Mouse (Mus musculus) liver, embryonic 13.5 days (tissue): ENCODE results near the gene Sema5b. TPM values are rescaled to one million over a fixed set of nuclear protein-coding genes. Genes with fewer than 3 reads are reported as not detected.
A peak's percentile ranks its signal among the peaks of the same experiment; 100 is the strongest.

Source experiments
- ATAC-seq: fragments of 200-750 bp; cut with Nextera tagmentation; 2 replicates; pipeline ENCODE4 v1.8.0; 2017; ENCODE audit warnings: low read depth, mild to moderate bottlenecking, moderate number of reproducible peaks, moderate library complexity
- DNase-seq: peaks from one replicate; pipeline ENCODE4 v3.0.0; 2022
- H3K27ac ChIP-seq: fragments of 300-500 bp; sonication (generic); 2 replicates; pipeline ENCODE4 v1.5.1; 2015; ENCODE audit warnings: moderate library complexity, mild to moderate bottlenecking, inconsistent platforms
- H3K27me3 ChIP-seq: fragments of 300-500 bp; sonication (generic); 2 replicates; pipeline ENCODE4 v1.6.1; 2015; ENCODE audit warnings: mild to moderate bottlenecking, inconsistent platforms
- H3K36me3 ChIP-seq: fragments of 300-500 bp; sonication (generic); 2 replicates; pipeline ENCODE4 v1.6.1; 2015; ENCODE audit warnings: mild to moderate bottlenecking, inconsistent platforms
- H3K4me1 ChIP-seq: fragments of 300-500 bp; sonication (generic); replicated peaks from 2 replicates; pipeline ENCODE4 v1.6.1; 2015; ENCODE audit warnings: inconsistent platforms
- H3K4me2 ChIP-seq: fragments of 300-500 bp; sonication (generic); 2 replicates; pipeline ENCODE4 v1.6.1; 2015; ENCODE audit warnings: inconsistent platforms, mild to moderate bottlenecking, moderate library complexity
- H3K4me3 ChIP-seq: fragments of 300-500 bp; sonication (generic); replicated peaks from 2 replicates; pipeline ENCODE4 v1.5.1; 2015; ENCODE audit warnings: mild to moderate bottlenecking, inconsistent platforms
- H3K9ac ChIP-seq: fragments of 300-500 bp; sonication (generic); 2 replicates; pipeline ENCODE4 v1.6.1; 2015; ENCODE audit warnings: mild to moderate bottlenecking, inconsistent platforms
- H3K9me3 ChIP-seq: fragments of 300-500 bp; sonication (generic); replicated peaks from 2 replicates; pipeline ENCODE4 v1.6.1; 2016; ENCODE audit warnings: inconsistent platforms
- WGBS: fragments of 180-500 bp; shearing (Covaris S2); methylation state at CpG from one replicate; pipeline ENCODE4 v1.1.7; 2015; ENCODE audit not compliant: insufficient replicate concordance; 5-methylcytosine and 5-hydroxymethylcytosine counted together
- polyA plus RNA-seq: library from polyadenylated mRNA; unstranded; fragments of >200 nt; fragmentation: Nextera tagmentation; extraction: Ambion mirVana; gene quantifications from 2 replicates; pipeline ENCODE4 v1.2.1, GENCODE M21; 2015

The Sema5b gene
- 0.12 and 0.14 TPM in 2 replicates for polyA plus RNA-seq

DNA sequence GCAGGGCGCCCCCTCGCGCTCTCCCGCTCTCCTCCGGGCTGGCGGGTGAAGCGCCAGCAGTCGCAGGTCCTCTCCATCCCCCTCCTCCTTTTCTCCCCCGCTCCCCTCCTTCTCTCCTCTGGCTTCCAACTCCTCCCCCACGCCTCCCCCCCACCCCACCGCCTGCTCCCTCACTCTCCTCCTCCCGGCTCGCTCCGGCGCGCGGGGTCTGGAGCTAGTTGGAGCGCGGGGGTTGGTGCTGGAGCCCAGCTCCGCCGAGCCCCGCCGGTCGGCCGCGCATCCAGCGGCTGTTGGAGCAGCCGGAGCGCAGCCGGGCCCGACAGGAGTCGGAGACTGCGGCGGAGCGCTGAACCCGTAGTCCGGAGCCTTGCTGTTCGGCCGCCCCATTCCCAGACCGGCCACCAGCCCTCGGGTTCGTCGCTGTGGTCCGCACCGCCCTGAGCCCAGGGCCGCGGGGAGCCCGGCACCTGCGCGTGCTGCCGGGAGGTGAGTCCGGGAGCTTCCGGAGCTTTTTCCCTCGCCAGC lies at the start of gene Sema5b:
Sema5b (plus strand) TSS at position 29 of the 525 bp plus-strand sequence.
- Histone ChIP-seq H3K27me3 (peaks cover 82% of the 10 kb centered on the region), H3K36me3 (no peaks in the 10 kb centered on the region), H3K27ac (no peak within 1 kb of the TSS), H3K4me2 (peak within 1 kb of the TSS; percentile 64), H3K9me3 (no peaks in the 10 kb centered on the region), H3K4me1 (0 out of 2 replicates have a peak, but pooled peaks cover 4% of the 10 kb centered on the region), H3K9ac (no peak within 1 kb of the TSS), H3K4me3 (peak within 1 kb of the TSS; percentile 46)
- ATAC-seq, result no peak
- DNase-seq, result no peak
- under 1% methylated on average over 50 of the region's 54 CpGs for WGBS

- Histone ChIP-seq H3K36me3 (no peaks in the 10 kb centered on the region), H3K4me1 (no peaks in the 10 kb centered on the region), H3K9ac (no peak overlapping the region), H3K27ac (no peak overlapping the region), H3K4me3 (no peak overlapping the region), H3K27me3 (no peaks in the 10 kb centered on the region), H3K4me2 (no peak overlapping the region), H3K9me3 (no peaks in the 10 kb centered on the region; the same call in 1 of the 2 replicates)
- 64% methylated on average over 3 of the region's 3 CpGs for WGBS
- ATAC-seq (no peak), DNase-seq (no peak)
Measured at GRCm38 (mm10) chr16:35500342-35500741, 40.6 kb upstream of the Sema5b start.

DNA sequence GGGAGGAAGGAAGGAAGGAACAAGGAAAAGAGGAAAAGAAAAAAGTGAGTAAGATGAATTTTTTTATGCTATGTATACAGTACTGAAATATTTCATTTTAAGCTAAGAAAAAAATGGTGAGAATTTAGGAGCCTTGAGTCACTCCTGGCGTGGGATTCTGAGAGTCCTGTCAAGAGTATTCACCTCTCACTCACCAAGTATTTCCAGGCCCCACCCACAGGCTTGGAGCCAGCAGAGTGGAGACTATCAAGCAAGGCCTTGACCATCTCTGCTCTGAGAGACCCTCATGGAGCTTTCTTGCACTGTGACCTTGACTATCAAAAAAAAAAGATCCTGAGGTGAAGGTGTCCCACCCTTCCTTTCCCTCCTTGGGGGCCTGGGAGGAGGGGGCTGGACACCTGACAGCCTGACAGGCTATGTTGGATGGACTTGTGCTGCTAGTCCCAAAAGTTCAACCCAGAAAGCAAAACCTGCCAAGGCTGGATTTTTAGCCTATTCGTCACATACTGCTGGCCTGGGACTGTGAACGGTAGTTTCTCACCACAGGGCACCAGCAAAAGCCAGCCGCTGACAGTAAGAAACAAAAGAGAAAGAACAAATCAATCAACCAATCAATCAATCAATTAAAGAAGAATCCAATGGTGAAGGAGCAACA lies 39.7 kb upstream of the Sema5b start:
- DNase-seq (no peak), ATAC-seq (no peak)
- WGBS, result 63% methylated on average over 4 of the region's 4 CpGs
- Histone ChIP-seq H3K4me2 (no peak overlapping the region), H3K9ac (no peak overlapping the region), H3K27ac (no peak overlapping the region), H3K4me3 (no peak overlapping the region), H3K36me3 (no peaks in the 10 kb centered on the region), H3K27me3 (no peaks in the 10 kb centered on the region), H3K4me1 (no peaks in the 10 kb centered on the region), H3K9me3 (no peaks in the 10 kb centered on the region; the same call in 1 of the 2 replicates)

GRCm38 (mm10) chr16:35502456-35502855 lies 38.5 kb upstream of the Sema5b start:
- ATAC-seq, result no peak

GRCm38 (mm10) chr16:35504266-35504665 lies 36.7 kb upstream of the Sema5b start:
- ATAC-seq (no peak), DNase-seq (no peak)

More at GRCm38 (mm10) chr16:35502456-35502855, 38.5 kb upstream of the Sema5b start:
- no peak overlapping the region for H3K27ac ChIP-seq
- 73% methylated on average over 11 of the region's 11 CpGs for WGBS
- no peaks in the 10 kb centered on the region for H3K36me3 ChIP-seq
- no peak for DNase-seq
- no peaks in the 10 kb centered on the region; the same call in 1 of the 2 replicates for H3K9me3 ChIP-seq
- no peak overlapping the region for H3K4me3 ChIP-seq
- no peak overlapping the region for H3K4me2 ChIP-seq
- H3K4me1 ChIP-seq, result no peaks in the 10 kb centered on the region
- no peaks in the 10 kb centered on the region for H3K27me3 ChIP-seq
- no peak overlapping the region for H3K9ac ChIP-seq

DNA sequence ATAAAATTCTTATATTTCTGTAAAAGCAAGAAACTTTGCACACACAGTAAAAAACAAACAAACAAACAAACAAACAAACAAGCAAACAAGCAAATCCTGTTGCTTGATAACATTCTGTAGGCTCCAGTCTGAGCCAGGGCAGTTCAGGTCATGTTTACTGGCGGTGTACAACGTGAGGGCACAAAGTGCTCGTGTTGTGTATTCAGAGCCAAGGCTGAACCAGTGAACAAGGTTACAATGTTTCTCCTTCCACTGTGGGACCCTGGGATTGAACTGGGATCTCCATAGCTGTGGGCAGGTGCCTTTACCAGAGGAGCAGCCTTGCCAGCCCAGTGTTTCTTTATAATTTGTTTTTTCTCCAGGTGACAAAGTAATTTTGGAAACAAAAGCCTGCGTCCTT lies 35.2 kb upstream of the Sema5b start:
- WGBS, result 73% methylated on average over 4 of the region's 4 CpGs

More at GRCm38 (mm10) chr16:35504266-35504665, 36.7 kb upstream of the Sema5b start:
- Histone ChIP-seq H3K4me3 (no peak overlapping the region), H3K27me3 (no peaks in the 10 kb centered on the region), H3K27ac (no peak overlapping the region), H3K36me3 (no peaks in the 10 kb centered on the region), H3K4me2 (no peak overlapping the region), H3K4me1 (no peaks in the 10 kb centered on the region; the same call in 1 of the 2 replicates), H3K9ac (no peak overlapping the region), H3K9me3 (no peaks in the 10 kb centered on the region; the same call in 1 of the 2 replicates)
- 65% methylated on average over 8 of the region's 8 CpGs for WGBS

GRCm38 (mm10) chr16:35508581-35508980 lies 32.4 kb upstream of the Sema5b start:
- Histone ChIP-seq H3K4me1 (no peaks in the 10 kb centered on the region; the same call in 1 of the 2 replicates), H3K9ac (no peak overlapping the region), H3K36me3 (no peaks in the 10 kb centered on the region), H3K27ac (no peak overlapping the region), H3K27me3 (no peaks in the 10 kb centered on the region), H3K9me3 (no peaks in the 10 kb centered on the region), H3K4me3 (no peak overlapping the region), H3K4me2 (no peak overlapping the region)
- DNase-seq (no peak), ATAC-seq (no peak)
- 66% methylated on average over 6 of the region's 6 CpGs for WGBS

More for the DNA sequence above, 35.2 kb upstream of the Sema5b start:
- Histone ChIP-seq H3K9me3 (no peaks in the 10 kb centered on the region), H3K27me3 (no peaks in the 10 kb centered on the region), H3K36me3 (no peaks in the 10 kb centered on the region), H3K9ac (no peak overlapping the region), H3K4me3 (no peak overlapping the region), H3K27ac (no peak overlapping the region), H3K4me2 (no peak overlapping the region), H3K4me1 (no peaks in the 10 kb centered on the region; the same call in 1 of the 2 replicates)
- ATAC-seq (no peak), DNase-seq (no peak)

DNA sequence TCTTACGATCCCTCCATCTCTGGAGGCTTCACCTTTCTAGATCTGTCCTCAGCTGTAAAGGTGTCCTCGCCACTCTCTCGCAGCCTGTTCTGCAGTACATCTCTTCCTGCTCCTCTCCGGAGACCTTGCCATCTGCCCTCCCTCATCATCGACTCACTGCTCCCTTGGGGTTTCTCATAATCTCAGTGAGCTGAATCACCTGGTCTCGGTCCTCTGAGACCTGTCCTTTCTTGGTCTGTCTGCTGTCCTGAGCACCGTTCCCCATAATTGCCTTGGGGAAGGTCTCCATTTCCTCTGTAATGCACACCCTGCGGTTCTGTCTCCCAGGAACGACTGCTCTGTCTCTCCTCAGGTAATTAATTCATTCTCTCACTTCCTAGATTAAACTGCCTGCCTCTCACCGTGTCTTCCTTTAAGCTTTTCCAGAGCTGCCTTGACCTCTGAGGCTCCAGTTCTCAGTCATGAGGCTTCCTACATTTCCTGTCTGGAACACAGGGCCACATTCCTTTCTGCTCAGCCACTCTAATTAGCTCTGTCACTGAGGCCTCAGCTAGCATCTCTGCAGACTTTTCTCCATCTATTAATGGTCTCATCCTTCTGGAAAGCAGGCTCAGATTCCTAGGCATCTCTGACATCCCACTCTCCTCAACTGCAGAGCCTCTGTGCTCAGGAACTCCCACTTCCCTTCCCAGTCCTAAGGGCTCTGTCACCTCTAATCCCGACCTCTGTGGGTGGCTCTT lies 31.4 kb upstream of the Sema5b start:
- 43% methylated on average over 11 of the region's 11 CpGs for WGBS
- Histone ChIP-seq H3K4me2 (no peak overlapping the region), H3K27me3 (no peaks in the 10 kb centered on the region), H3K9ac (no peak overlapping the region), H3K27ac (no peak overlapping the region), H3K4me1 (no peaks in the 10 kb centered on the region; the same call in 1 of the 2 replicates), H3K9me3 (no peaks in the 10 kb centered on the region), H3K36me3 (no peaks in the 10 kb centered on the region), H3K4me3 (no peak overlapping the region)
- DNase-seq, result no peak
- no peak for ATAC-seq

DNA sequence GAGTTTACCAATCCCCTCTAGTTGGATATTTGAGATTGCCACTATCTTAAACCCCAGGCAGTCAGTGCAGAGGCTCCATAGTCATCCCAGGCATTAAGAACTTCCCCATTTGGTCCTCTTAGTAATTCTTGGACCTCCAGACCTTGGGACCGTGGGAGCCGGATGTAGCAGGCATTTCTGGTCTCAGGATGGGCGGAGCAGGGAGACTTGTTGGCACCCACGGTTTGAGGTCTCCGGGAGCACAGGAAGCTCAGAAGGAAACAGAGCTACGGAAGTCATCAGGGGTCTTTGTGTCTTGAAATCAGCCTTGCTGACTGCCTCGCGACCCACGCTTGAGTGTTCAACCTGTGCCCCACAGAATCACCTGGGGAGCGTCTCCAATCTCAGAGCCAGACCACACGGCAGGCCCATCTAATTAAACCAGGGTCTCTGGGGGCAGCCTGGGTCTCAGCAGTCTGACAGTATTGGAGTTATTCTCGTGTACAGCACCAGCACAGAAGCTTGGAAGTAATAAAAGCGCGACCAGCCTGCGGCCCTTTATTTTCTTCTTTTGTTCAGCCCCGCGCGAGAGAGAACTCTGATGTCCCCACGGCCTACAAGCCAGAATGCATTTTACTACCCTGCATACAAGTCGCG lies 24.9 kb upstream of the Sema5b start:
- no peak overlapping the region for H3K4me3 ChIP-seq
- no peaks in the 10 kb centered on the region for H3K4me1 ChIP-seq
- no peaks in the 10 kb centered on the region for H3K36me3 ChIP-seq
- no peak overlapping the region for H3K9ac ChIP-seq
- DNase-seq, result no peak
- H3K9me3 ChIP-seq, result no peaks in the 10 kb centered on the region
- 45% methylated on average over 21 of the region's 21 CpGs for WGBS
- no peak for ATAC-seq
- no peak overlapping the region for H3K4me2 ChIP-seq
- peaks cover 12% of the 10 kb centered on the region; the same call in 1 of the 2 replicates for H3K27me3 ChIP-seq
- no peak overlapping the region for H3K27ac ChIP-seq

DNA sequence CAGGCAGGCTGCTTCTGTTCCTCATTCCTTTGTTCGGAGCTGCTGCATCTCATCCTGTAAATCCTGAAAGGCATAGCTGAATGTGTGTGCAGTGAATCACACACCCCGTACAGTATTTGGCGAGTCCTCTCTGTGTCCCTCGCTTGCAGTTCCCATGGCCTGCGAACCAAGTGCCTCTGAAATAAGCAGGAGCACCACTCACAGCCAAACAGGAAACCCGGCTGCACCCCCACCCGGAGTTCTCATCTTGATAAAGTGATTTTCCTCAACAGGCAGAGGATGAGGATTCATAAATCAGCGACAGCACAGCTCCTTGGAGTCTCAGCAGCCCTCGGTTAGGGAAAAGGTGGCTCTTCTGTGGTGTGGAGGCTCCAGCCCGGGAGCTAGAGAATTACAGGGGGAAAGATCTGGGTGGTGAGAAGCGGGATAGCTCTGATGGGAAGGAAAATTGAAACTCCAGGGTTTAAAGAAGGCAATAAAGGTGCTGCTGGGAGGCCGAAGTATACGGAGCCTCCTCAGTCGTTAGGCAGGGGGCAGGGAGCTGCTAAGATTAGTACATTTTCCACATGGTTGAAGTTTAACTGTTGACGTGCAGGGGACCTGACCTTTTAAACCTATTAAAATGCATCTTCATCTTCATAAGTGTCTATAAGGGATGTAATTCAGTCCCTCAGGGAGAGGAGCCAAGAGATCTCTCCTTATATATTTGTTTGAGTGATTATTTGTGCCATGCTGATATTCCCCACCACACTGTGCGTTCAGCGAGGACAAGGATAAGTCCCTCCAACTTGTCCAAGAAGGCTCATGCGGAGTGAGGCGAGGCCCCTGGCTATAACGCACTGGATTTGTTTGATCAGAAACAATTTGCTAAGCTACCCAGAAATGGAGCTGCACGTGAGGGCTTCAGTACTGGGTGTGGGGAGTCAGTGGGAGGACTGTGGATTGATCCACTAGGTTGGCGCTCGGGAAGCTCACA lies 22.7 kb upstream of the Sema5b start:
- Histone ChIP-seq H3K4me3 (no peak overlapping the region), H3K27ac (no peak overlapping the region), H3K27me3 (peaks cover 12% of the 10 kb centered on the region; the same call in 1 of the 2 replicates), H3K36me3 (no peaks in the 10 kb centered on the region), H3K9me3 (no peaks in the 10 kb centered on the region), H3K9ac (no peak overlapping the region), H3K4me1 (no peaks in the 10 kb centered on the region), H3K4me2 (no peak overlapping the region)
- no peak for DNase-seq
- 47% methylated on average over 23 of the region's 23 CpGs for WGBS
- no peak for ATAC-seq
